ENCODE assay signal across 8 mouse cellular contexts in the genomic region with DNA sequence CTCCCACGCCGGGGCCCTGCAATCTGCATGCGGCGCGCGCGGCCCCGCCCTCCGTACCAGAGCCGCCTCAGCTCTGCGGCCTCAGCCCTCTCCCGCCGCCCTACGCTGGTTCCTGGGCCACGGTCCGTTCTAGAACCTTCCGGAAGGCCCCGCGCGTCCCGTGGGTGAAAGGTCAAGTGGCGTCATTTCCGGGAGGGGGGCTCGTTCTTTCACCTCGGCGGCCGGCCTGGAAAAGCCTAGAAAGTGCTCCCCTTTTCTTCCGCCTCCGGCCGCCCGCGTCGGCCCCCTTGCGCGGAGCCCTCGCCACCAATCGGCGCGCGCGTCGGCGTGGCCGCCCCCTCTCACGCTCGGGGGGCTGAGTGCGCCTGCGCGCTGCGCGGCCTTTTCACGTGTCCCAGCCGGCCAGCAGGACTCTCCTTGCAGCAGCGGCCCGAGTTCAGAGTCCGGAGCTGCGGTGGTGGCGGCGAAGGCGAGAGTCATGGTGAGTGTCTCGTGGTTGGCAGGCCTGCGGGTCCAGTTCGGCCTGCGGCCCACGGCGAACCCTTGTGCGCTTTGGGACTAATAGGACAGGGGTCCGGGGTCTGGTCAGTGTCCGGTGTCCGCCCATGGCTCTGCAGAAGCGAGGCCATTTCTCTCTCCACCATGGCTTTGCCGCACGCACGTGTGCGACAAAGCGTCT. TPM values are rescaled to one million over a fixed set of nuclear protein-coding genes. Genes with fewer than 3 reads are reported as not detected.
DNase-seq lines count a peak whose midpoint lies in the region; ATAC-seq lines count a peak whose summit lies in the region.

A gene (plus strand): TSS at position 201 of the 679 bp plus-strand sequence.
A gene (minus strand): TSS at position 312 of the 679 bp plus-strand sequence.

- H3K9ac ChIP-seq in hindbrain, embryonic 16.5 days (ENCODE audit: low read depth, low read length): peak within 1 kb of the TSS; percentile 89

- H3K27me3 ChIP-seq in hindbrain, embryonic 16.5 days (replicated peaks; ENCODE audit: control insufficient read depth, insufficient read depth, low read length): no peaks in the 10 kb centered on the region

- peak within 1 kb of the TSS; percentile 95 for H3K27ac ChIP-seq in hindbrain, embryonic 16.5 days (ENCODE audit: low read depth, low read length)
- H3K27ac ChIP-seq in macrophage: peak within 1 kb of the TSS; percentile 69

- DNase-seq in T-cell, adult 2 months (ENCODE audit: low spot score): peak; percentile 94
- peak; percentile 97 to 98 for DNase-seq in cerebellum, postnatal 36 days
- DNase-seq in gastrocnemius, adult 18-20 months (ENCODE audit: low spot score): peak; percentile 99
- DNase-seq in left cerebral cortex, adult 18-20 months (ENCODE audit: low spot score in 2 of 2): peak; percentile 97 to 98
- peak; percentile 96 for DNase-seq in right cerebral cortex, adult 18-20 months
- peak; percentile 97 for DNase-seq in urinary bladder, postnatal 10 days (ENCODE audit: low spot score)

- peak within 1 kb of the TSS; percentile 90 for H3K4me2 ChIP-seq in hindbrain, embryonic 16.5 days (ENCODE audit: low read length)

- H3K36me3 ChIP-seq in hindbrain, embryonic 16.5 days (ENCODE audit: control insufficient read depth, insufficient read depth, low read length): peaks cover 20% of the 10 kb centered on the region
- peaks cover 37% of the 10 kb centered on the region; the same call in 1 of the 2 replicates for H3K36me3 ChIP-seq in macrophage (ENCODE audit: inconsistent target)

- peaks cover 64% of the 10 kb centered on the region for H3K79me2 ChIP-seq in macrophage (ENCODE audit: inconsistent target)

- peaks cover 32% of the 10 kb centered on the region for H3K4me1 ChIP-seq in hindbrain, embryonic 16.5 days (ENCODE audit: control insufficient read depth, insufficient read depth, low read depth, low read length)

- peak; percentile 98 for ATAC-seq in hindbrain, embryonic 16.5 days

- WGBS in hindbrain, embryonic 16.5 days: under 1% methylated on average over 59 of the region's 76 CpGs
- WGBS in macrophage (ENCODE audit: missing documents): 0% methylated on average over 76 of the region's 76 CpGs

- peak within 1 kb of the TSS; percentile 89 for H3K4me3 ChIP-seq in hindbrain, embryonic 16.5 days (ENCODE audit: low read length)
- H3K4me3 ChIP-seq in macrophage (ENCODE audit: inconsistent target): peak within 1 kb of the TSS; percentile 87

- H3K9me3 ChIP-seq in hindbrain, embryonic 16.5 days (ENCODE audit: control insufficient read depth, low read length): no peaks in the 10 kb centered on the region

RNA-seq across cellular contexts. Expression of the first gene that starts in this region (rescaled TPM):
- 10 to 100 TPM; 83.9 to 93.0 TPM for total RNA-seq in gastrocnemius, adult 18-20 months (2021)
- polyA plus RNA-seq in hindbrain, embryonic 16.5 days (2015; fragmentation: Nextera tagmentation; extraction: Ambion mirVana): 223 and 242 TPM in 2 replicates
- total RNA-seq in left cerebral cortex, adult 18-20 months (2021): 10 to 100 TPM; 88.8 to 95.2 TPM
- 10 to 100 TPM in 13 of 26 experiments, 1 to 10 TPM in 13; 2.4 to 55.2 (median 9.9) TPM for total RNA-seq in macrophage (2018; cell fraction: chromatin; rRNA removed)
- total RNA-seq in macrophage (2018; cell fraction: cytosol; rRNA removed): 100 to 1,000 TPM; 153 to 311 (median 193) TPM
- total RNA-seq in macrophage (2018; cell fraction: nucleus; rRNA removed): 10 to 100 TPM; 18.2 to 90.6 (median 37.6) TPM
- 207 to 271 TPM (median 256 TPM) in 3 replicates for polyA plus RNA-seq in macrophage (2018)

RNA-seq across cellular contexts. Expression of the second gene that starts in this region (rescaled TPM):
- total RNA-seq in gastrocnemius, adult 18-20 months (2021): 100 to 1,000 TPM; 161 to 176 TPM
- polyA plus RNA-seq in hindbrain, embryonic 16.5 days (2015; fragmentation: Nextera tagmentation; extraction: Ambion mirVana): 284 and 285 TPM in 2 replicates
- 100 to 1,000 TPM; 163 to 173 TPM for total RNA-seq in left cerebral cortex, adult 18-20 months (2021)
- 10 to 100 TPM; 15.7 to 58.9 (median 30.4) TPM for total RNA-seq in macrophage (2018; cell fraction: chromatin; rRNA removed)
- 100 to 1,000 TPM; 110 to 167 (median 137) TPM for total RNA-seq in macrophage (2018; cell fraction: cytosol; rRNA removed)
- total RNA-seq in macrophage (2018; cell fraction: nucleus; rRNA removed): 100 to 1,000 TPM in 3 of 26 experiments, 10 to 100 TPM in 23; 27.5 to 129 (median 71.0) TPM
- polyA plus RNA-seq in macrophage (2018): 107 to 280 TPM (median 197 TPM) in 3 replicates

Comparison
In these comparisons a context has a peak if more than half of its experiments do, and no peak if none do; other contexts are left out.
1. Peak in every context shown above with its lines: DNase-seq, ATAC-seq, H3K4me3 ChIP-seq and H3K27ac ChIP-seq.